Mouse (Mus musculus) layer of hippocampus, postnatal 25 days (tissue): Measurements from ENCODE around the gene Aplf. TPM values are rescaled to one million over a fixed set of nuclear protein-coding genes. Genes with fewer than 3 reads are reported as not detected.

Experiments used
- DNase-seq, 2 experiments: peaks; one replicate each; pipeline ENCODE4 v3.0.0; 2022; ENCODE audit warnings: mixed read lengths in 2 of 2, low spot score in 1 of 2; ENCODE audit errors: extremely low spot score in 1 of 2
- total RNA-seq, 2 experiments: library from RNA; stranded (reverse); gene quantifications; 2 replicates each; pipeline ENCODE4 v1.2.3; 2021

Aplf gene
- 1 to 10 TPM; 6.8 to 7.1 TPM for total RNA-seq

- peak; percentile 64 to 67 for DNase-seq
Measured at GRCm38 (mm10) chr6:87671771-87672517, at the start of gene Aplf. Gene Aplf, minus strand, starts transcription at chr6:87672193.

GRCm38 (mm10) chr6:87714091-87714490 lies 42.1 kb upstream of the Aplf start:
- no peak for DNase-seq

GRCm38 (mm10) chr6:87712311-87712710 lies 40.3 kb upstream of the Aplf start:
- DNase-seq, result no peak

DNA sequence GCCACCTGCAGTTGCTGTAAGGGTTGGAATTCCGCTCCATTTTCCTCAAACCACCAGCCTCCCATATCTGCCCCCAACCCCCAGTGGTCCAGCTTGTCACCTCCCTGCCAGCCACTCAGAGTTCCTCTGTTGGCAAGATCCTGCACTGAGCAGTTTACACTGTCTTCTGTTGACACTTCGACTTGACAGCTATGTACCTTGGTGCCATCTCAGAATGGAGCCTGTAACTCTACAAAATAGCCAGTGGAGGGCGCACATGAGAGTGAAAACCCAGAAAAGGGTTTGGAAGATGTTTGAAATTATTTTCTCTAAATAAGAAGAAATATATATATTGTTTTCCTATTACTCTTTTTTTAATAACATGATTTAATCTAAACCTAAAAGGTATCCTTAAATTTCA lies 34.3 kb upstream of the Aplf start:
- no peak for DNase-seq

DNA sequence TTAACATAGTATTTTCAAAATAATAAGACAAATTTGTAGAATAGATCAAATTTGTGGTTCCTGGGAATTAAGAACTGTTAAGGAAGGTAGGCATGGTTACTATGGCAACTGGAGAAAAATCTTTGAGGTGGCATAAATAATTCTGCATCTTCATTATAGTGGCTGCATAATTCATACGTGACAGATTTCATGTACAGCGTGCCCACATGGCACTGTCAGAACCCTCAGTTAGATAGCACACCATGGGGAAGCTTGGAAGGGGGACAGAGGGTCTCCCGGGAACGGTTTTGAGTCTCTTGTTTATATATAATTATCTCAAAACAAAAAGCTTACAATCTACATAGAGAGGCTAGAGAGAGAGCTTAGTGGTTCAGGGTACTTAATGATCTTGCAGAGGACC lies 24.6 kb upstream of the Aplf start:
- no peak for DNase-seq

DNA sequence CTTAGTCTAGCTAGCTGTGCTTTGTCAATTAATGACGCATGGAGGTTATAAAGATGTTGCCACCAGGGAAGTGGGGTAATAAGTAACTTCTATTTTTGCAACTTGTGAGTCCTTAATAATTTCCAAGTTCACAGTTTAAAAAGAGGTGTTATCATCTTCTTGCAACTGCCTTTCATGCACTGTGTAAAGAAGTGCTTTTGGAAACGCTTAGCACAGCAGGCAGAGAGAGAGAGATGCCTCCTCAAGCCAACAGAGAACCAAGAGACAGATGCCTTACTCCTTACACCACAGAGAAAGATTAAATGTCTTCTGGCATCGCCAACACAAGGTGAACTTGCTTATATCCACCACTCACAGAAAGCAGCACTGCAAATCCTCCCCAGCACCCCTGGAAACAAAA lies 24.0 kb upstream of the Aplf start:
- DNase-seq, result no peak

DNA sequence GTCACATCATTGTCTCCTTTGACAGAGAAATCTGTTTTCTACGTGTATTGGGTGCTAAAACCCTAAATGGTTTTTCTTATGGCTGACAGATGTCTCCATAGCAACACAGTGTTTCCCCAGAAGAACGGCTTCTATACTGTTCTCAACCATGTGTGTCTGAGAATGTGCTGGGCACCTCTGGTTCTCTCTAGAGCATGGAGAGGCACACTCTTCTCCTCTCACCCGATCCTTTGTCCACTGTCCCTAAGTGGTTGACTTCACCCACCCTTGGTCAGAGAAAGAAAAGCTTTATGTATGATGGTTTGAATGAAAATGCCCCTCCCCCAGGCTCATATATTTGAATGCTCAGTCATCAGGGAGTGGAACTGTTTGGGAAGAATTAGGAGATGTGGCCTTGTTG lies 8.4 kb upstream of the Aplf start:
- DNase-seq, result no peak

DNA sequence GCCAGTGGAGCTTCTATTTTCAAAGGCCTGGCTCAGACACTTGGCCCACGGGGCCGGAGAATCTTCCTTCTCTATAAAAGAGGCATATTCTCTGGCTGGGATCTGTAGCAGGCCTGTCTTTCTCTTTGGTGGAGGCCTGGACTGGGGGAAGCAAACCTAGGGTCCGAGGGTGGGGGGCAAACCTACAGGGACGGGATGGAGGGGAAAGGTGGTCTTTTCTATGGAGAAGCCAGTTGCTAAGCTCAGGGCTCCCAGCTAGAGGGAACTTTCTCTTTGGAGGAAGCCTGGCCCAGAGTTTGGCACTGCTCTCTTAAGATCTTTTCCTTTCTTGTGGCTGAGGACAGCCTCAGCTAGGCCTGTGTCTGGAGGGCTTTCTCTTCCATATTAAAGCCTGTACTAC lies 668 bp upstream of the Aplf start:
- no peak for DNase-seq

DNA sequence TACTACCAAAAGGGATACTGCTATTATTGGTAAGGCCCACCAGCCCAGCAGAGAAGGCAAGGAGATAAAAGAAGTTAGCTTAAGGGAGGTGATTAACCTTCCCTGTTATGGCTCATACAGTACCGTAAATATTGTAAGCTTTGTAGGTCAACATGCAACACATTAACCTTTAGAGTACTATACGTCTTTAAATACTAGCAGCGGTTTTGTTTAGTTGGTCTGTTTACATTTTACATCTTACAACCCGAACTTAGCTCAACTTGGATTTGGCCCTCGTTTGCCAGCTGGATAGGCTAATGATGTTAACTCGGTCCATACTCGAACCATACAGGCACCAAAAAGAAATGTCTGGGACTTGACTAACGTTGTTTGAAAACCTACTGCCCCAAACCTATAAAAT lies 640 bp downstream of the Aplf start:
- no peak for DNase-seq

- peak in 1 of 2 experiments; percentile 72 for DNase-seq
Measured at GRCm38 (mm10) chr6:87669894-87670588, 2.0 kb downstream of the Aplf start.

GRCm38 (mm10) chr6:87668733-87669132 lies 3.3 kb downstream of the Aplf start:
- no peak for DNase-seq

GRCm38 (mm10) chr6:87667804-87668203 lies 4.2 kb downstream of the Aplf start:
- DNase-seq, result no peak

DNA sequence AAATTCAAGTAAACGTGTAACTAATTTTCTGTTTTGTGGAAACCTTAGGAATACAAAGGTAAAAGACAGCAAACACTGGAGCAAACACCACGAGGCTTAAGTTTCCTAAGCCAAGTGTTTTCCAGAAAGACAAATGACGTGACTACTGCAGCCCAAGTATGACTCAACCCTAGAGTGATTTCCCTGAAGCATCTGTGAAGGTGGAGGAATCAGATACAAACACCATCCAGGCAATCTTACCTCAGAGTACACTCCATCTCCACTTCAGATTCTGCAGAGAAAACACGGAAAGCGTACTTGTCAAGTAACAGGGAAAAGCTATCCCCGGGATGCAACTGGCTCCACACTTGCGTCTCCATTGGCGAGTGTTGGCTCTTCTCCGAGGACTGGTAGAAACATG lies 8.5 kb downstream of the Aplf start:
- DNase-seq, result no peak

- no peak for DNase-seq
Measured at GRCm38 (mm10) chr6:87662197-87662596, 9.8 kb downstream of the Aplf start.

GRCm38 (mm10) chr6:87661707-87662106 lies 10.3 kb downstream of the Aplf start:
- no peak for DNase-seq

DNA sequence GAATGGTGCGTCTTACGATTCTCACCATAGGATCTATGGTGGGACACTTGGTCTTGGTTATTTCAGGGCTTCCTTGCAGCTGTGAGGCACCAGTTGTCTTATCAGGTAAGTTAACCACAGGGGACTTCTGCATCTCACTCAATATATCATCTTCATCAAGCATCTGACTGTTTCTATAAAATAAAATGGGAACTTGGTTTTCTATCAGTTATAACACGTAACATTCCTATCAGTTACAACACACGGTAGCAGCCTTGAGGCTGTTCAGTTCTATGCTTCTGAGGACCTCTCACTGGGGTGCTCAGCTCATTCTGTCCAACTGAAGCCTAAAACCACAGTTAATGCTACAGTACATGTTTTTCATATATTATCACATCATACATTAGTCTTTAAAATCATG lies 13.2 kb downstream of the Aplf start:
- DNase-seq, result no peak

- no peak for DNase-seq
Measured at GRCm38 (mm10) chr6:87653904-87654638, 17.9 kb downstream of the Aplf start.

- DNase-seq, result no peak
Measured at GRCm38 (mm10) chr6:87653478-87653877, 18.5 kb downstream of the Aplf start.

GRCm38 (mm10) chr6:87652670-87653069 lies 19.3 kb downstream of the Aplf start:
- DNase-seq, result no peak

DNA sequence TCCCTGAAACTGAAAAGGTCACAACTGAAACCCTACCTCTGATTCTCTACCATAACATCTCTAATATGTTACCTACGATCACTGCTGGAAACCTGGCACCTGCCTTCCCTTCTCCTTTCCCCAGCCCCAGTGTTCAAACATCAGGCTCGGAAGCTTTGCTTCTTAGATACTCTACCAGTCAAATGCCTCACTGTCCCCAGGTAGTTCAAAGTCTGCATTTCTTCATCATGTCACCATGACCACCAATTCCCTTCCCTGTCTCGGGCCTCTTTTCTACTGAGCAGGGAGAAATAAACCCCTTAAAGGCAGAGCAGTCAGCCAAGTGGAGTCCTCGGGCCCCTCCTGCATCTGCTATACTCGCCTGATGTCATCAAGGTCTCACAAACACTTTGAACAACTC lies 20.2 kb downstream of the Aplf start:
- no peak for DNase-seq

DNA sequence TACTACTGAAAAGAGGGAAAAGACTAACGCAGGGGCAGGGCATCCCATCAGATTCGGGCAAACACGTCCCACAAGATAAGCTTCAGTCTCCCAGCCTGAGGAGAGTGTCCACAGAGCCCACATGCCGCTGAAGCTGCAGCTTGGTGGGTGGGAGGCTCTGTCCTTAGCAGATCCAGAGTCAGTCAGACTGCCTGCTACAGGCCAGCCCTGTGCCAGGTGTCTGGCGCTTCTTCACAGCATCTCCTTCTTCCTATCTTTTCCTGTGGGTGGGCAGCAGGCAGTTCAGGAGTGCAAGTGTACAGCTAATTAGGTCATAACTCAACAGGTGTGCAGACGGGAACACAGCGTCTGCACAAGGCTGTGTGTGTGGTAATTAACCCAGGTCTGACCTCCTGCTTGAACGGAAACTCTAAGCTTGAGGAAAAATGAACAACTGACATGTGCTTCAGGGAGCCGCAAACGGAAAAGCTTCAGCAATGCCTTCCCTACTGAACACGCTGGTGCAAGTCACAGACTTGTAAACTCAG lies 33.8 kb downstream of the Aplf start:
- DNase-seq, result no peak
